Mouse (Mus musculus) CH12.LX (cell line): ENCODE results near the gene Cep135.

Source experiments
- BHLHE40 ChIP-seq: IDR thresholded peaks from 2 replicates; pipeline ENCODE4 v1.6.1; 2011; ENCODE audit warnings: mild to moderate bottlenecking, low read depth, low read length, improper control_type of control experiment
- CHD2 ChIP-seq: IDR thresholded peaks from 2 replicates; pipeline ENCODE4 v1.6.1; 2011; ENCODE audit warnings: low read length, improper control_type of control experiment
- CTCF ChIP-seq, 2 experiments: IDR thresholded peaks in 1 of 2; conservative IDR thresholded peaks in 1 of 2; 2 replicates each; pipeline ENCODE4 v1.5.1; 2011 to 2012; ENCODE audit warnings: low read depth in 2 of 2, low read length in 2 of 2, improper control_type of control experiment in 1 of 2, inconsistent platforms in 1 of 2, mild to moderate bottlenecking in 1 of 2, moderate library complexity in 1 of 2
- E2F4 ChIP-seq: IDR thresholded peaks from 2 replicates; pipeline ENCODE4 v1.6.1; 2011; ENCODE audit warnings: low read depth, low read length, improper control_type of control experiment; ENCODE audit not compliant: insufficient replicate concordance
- ELF1 ChIP-seq: IDR thresholded peaks from 2 replicates; pipeline ENCODE4 v1.6.1; 2014; ENCODE audit warnings: low read depth, mild to moderate bottlenecking, inconsistent platforms, low read length, improper control_type of control experiment
- GABPA ChIP-seq: IDR thresholded peaks from 2 replicates; pipeline ENCODE4 v1.6.1; 2012; ENCODE audit warnings: low read depth, low read length, improper control_type of control experiment, inconsistent platforms; ENCODE audit not compliant: insufficient replicate concordance
- HCFC1 ChIP-seq: IDR thresholded peaks from 2 replicates; pipeline ENCODE4 v1.6.1; 2012; ENCODE audit warnings: low read depth, mild to moderate bottlenecking, inconsistent platforms, low read length, improper control_type of control experiment
- MAX ChIP-seq: IDR thresholded peaks from 2 replicates; pipeline ENCODE4 v1.6.1; 2011; ENCODE audit warnings: low read length, improper control_type of control experiment
- MYC ChIP-seq: IDR thresholded peaks from 2 replicates; pipeline ENCODE4 v1.6.1; 2011; ENCODE audit warnings: low read depth, mild to moderate bottlenecking, improper control_type of control experiment, low read length
- PAX5 ChIP-seq: IDR thresholded peaks from 2 replicates; pipeline ENCODE4 v1.6.1; 2012; ENCODE audit warnings: low read length, inconsistent platforms, mixed read lengths
- TCF12 ChIP-seq: IDR thresholded peaks from 2 replicates; pipeline ENCODE4 v1.6.1; 2014; ENCODE audit warnings: low read depth, mild to moderate bottlenecking, inconsistent platforms, low read length, improper control_type of control experiment
- USF1 ChIP-seq: IDR thresholded peaks from 2 replicates; pipeline ENCODE4 v1.6.1; 2014; ENCODE audit warnings: low read depth, mild to moderate bottlenecking, inconsistent platforms, low read length, improper control_type of control experiment

- TF ChIP-seq HCFC1: no peak
- TF ChIP-seq E2F4: no peak
- no peak for TF ChIP-seq USF1
- TF ChIP-seq TCF12: no peak
- TF ChIP-seq MYC: no peak
- TF ChIP-seq CHD2: no peak
- TF ChIP-seq CTCF (conservative IDR thresholded peaks at IDR 0.05 in 1 of 2, IDR thresholded peaks at IDR 0.05 in 1 of 2; ENCODE audit: low read depth in 2 of 2, low read length in 2 of 2): no peak
- no peak for TF ChIP-seq ELF1
- no peak for TF ChIP-seq BHLHE40
- TF ChIP-seq GABPA: no peak
- TF ChIP-seq PAX5: no peak
- TF ChIP-seq MAX: no peak
These were observed 813 bp downstream of the Cep135 start for GRCm38 (mm10) chr5:76589311-76589710.
